Mouse (Mus musculus) urinary bladder, postnatal 4 days (tissue): ENCODE data around the gene Kcp.
A peak's percentile ranks its signal among the peaks of the same experiment; 100 is the strongest.

Experiments used
- DNase-seq, 2 experiments: peaks; one replicate each; pipeline ENCODE4 v3.0.0; 2021 to 2022; ENCODE audit warnings: low spot score in 2 of 2

Gene Kcp

GRCm38 (mm10) chr6:29463388-29463787 is 44.4 kb downstream of the Kcp start:
- DNase-seq, result no peak

- no peak for DNase-seq
Observed at GRCm38 (mm10) chr6:29461502-29461901, 46.2 kb downstream of the Kcp start.

DNA sequence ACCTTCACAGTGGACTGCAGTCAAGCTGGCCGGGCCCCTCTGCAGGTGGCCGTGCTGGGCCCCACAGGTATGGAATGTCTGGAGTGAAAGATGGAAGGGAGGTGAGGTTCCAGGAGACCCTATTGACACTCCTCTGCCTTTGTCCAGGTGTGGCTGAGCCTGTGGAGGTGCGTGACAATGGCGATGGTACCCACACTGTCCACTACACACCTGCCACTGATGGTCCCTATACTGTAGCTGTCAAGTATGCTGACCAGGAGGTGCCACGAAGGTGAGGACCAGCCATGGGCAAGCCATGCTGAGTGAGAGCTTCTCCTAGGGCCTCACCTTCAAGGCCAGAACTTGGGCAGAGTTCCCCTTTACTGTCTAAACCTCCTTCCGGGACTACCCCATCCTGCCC is 57.1 kb downstream of the Kcp start:
- no peak for DNase-seq

- no peak for DNase-seq
Observed at GRCm38 (mm10) chr6:29449858-29450257, 57.9 kb downstream of the Kcp start.

GRCm38 (mm10) chr6:29445354-29445753 is 62.4 kb downstream of the Kcp start:
- DNase-seq, result no peak

- no peak for DNase-seq
Observed at GRCm38 (mm10) chr6:29444773-29445172, 63.0 kb downstream of the Kcp start.

DNA sequence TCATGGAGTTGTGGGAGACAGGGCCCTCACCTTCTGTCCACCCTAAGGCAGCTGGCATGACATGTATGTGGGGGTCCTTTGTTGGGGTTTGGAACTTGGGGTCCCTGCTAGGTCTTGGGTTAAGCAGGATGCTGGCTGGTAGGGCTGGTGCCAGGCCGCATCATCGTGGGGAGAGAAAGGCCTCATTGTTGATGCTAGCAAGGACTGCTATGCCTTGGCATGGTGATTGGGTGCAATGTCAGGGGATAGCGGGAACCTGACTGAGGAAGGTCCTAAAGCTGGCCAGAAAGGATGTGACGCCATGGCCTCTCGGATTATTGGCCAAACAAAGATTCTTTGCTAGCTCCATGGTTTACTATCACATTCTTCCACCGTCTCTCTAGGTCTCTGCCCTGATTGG is 68.0 kb downstream of the Kcp start:
- DNase-seq, result no peak

DNA sequence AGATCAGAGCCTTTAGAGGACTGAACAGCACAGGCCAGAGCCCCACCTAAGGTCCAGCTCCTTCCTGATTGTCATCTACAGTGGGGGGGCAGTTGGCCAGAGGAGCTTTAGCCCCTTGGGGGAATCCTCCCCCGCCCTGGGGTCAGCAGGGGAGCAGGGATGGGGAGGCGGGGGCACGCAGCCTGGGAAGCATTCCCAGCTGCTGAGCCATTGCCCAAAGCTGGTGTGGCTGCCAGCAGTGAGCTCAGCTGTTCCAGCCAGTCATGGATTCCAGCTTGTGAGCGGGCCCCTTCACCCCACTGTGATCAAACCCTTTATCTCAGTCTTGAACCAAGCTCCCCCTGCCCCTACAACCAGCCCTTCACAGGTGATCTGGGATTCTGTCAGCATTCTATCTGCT is 68.5 kb downstream of the Kcp start:
- no peak for DNase-seq

GRCm38 (mm10) chr6:29436461-29436934 is 71.3 kb downstream of the Kcp start:
- DNase-seq, result peak in 1 of 2 experiments; percentile 49

DNA sequence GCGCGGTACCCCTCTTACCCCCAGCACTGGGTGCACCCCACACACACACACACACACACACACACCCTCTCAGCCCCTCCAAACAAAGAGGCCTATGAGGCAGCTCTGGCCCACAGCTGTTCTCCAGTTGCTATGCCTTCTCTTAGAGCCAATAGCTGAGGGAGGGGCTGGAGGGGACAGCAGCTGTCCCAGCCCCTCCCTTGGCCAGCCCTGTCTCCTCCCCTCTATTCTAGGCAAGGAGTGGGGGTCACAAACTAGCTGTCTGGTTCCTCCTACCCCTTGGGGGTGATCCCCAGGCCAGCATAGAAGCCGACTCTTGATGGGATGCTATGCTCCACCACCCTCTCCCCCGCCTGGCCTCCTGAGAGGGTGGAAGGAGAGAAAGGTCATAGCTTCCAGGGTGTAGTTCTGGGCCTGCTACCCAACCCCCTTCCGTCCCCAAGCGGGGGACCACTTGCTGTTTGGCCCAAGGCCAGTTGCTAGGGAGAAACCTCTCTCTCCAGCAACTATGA is 71.8 kb downstream of the Kcp start:
- peak in 1 of 2 experiments; percentile 54 for DNase-seq

DNA sequence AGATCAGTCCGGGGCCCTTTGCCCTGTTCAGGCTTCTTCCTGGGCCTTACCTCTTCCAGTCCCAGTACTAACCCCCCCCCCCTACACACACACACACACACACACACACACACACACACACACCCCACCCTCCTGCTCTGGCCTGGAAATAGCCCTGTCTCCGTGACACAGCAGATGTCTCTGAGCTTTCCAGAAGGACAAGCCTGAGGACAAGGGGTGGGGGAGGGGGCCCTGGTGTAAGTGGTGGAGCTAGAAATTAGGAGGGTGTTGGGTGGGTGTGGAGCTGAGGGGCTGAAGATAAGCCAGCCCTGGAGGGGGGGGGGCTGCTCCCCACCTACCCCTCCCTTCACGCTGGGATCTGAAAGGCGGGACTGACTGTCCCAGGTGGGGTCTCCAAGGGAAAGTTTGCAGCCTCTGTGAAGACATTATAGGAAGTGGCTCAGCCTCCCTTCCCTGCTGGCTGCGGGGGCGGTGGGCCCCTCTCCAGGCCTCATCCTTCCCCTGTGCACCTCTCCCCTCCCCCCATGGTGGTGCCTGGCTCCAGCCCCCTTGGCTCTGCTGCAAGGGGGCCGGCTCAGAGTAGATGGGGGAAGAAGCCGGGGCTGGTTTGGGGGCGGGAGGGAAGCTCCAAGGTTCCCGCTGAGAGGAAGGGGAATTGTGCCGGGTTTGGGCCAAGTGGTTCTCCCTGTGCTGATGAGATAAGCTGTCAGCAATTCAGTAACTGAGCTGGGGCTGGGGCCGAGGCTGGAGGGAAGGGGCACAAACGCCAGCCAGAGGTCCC is 72.7 kb downstream of the Kcp start:
- peak in 1 of 2 experiments; percentile 79 for DNase-seq

GRCm38 (mm10) chr6:29433804-29434795 is 73.7 kb downstream of the Kcp start:
- peak in 1 of 2 experiments; percentile 58 for DNase-seq

DNA sequence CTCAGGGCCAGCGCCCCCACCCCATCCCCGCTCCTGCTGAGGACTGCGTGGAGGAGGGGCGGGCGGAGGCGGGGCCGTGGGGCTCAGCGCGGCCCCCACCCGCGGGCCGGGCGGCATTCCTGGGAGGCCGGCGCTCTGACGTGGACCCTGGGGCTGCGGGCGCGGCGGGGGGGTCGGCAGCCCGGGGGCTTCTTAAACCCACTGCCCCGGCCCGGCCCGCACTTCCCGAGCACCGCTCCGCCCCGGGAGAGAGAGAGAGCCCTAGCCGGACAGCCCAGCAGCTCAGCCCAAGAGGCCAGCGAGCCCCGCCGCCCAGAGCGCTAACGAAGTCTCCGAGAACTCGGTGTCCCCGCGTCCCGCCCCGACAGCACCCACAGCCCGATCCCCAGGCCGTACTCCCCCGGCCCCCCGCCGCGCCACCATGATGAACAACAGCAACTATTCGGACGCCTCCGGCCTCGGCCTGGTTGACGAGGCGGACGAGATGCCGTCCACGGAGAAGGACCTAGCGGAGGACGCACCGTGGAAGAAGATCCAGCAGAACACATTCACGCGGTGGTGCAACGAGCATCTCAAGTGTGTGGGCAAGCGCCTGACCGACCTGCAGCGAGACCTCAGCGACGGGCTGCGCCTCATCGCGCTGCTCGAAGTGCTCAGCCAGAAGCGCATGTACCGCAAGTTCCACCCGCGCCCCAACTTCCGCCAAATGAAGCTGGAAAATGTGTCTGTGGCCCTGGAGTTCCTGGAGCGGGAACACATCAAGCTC is 74.5 kb downstream of the Kcp start, which contains the start of gene Flnc:
Flnc (plus strand) TSS at position 219 of the 766 bp plus-strand sequence.
- DNase-seq, result peak in 1 of 2 experiments; percentile 56

- no peak for DNase-seq
Observed at GRCm38 (mm10) chr6:29432676-29433037, 75.1 kb downstream of the Kcp start.

GRCm38 (mm10) chr6:29432156-29432555 is 75.6 kb downstream of the Kcp start:
- no peak for DNase-seq

- no peak for DNase-seq
Observed at GRCm38 (mm10) chr6:29431473-29431872, 76.3 kb downstream of the Kcp start.

DNA sequence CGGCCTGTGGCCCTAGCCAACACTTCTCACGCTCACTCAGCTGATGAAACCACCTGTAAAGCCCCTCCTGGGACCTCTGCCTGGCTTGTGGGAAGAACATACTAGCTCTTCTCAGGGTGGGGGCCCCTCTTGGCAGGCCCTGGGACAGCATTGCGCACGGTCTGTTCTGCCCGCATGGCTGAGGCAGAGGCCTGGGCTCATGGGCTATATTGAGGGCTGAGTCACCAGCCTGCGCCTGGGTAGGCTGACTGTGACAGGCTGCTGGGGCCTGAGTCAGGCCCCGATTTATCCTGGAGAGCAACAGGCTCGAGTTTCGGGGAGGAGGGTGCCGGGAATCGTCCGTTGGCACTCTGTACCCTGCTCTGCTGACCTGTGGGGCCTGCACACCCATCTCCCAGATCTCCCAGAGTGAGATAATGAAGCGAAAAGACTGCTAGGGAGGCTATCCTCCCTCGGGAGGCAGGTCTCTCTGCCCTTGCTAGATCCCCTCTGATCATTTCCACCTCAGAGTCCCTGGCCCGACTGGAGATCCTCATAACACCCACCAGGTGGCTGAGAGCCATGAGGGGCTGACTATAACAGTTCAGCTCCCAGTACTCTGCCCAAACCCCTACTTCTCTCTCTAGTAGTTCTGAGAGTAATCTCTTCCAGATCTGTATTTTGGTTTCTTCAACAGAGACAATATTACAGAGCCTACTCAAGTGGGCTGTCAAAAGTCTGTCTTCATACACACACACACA is 76.9 kb downstream of the Kcp start:
- DNase-seq, result no peak

GRCm38 (mm10) chr6:29428171-29428570 is 79.6 kb downstream of the Kcp start:
- no peak for DNase-seq

GRCm38 (mm10) chr6:29426331-29426730 is 81.4 kb downstream of the Kcp start:
- no peak for DNase-seq

DNA sequence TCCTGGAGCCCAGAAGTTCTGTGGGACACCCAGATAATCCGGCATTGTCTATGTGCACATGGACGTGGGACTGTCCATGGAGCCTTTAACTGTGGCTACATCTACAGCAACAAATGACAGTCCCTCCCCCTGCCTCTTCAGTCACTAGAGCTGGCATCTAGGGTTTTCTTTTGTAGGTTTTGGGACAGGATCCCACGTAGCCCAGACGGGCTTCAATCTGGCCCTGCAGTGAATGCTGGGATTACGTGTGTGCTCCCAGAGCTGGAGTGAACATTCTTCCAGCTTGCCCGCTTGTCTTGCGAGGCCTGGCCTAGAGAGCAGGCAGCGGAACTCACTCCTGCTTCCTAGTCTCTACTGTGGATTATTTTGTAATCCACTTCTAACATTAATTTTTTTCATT is 82.6 kb downstream of the Kcp start:
- no peak for DNase-seq
